Mouse (Mus musculus) liver, postnatal 0 days (tissue): ENCODE measurements around the gene Fbxo44.

Source experiments
- CTCF ChIP-seq: sonication (generic); IDR thresholded peaks from 2 replicates; pipeline ENCODE4 v1.5.1; 2016; ENCODE audit warnings: antibody characterized with exemption, low read depth
- EP300 ChIP-seq: IDR thresholded peaks from 2 replicates; pipeline ENCODE4 v1.6.1; 2016; ENCODE audit warnings: antibody characterized with exemption, low read depth, mild to moderate bottlenecking

DNA sequence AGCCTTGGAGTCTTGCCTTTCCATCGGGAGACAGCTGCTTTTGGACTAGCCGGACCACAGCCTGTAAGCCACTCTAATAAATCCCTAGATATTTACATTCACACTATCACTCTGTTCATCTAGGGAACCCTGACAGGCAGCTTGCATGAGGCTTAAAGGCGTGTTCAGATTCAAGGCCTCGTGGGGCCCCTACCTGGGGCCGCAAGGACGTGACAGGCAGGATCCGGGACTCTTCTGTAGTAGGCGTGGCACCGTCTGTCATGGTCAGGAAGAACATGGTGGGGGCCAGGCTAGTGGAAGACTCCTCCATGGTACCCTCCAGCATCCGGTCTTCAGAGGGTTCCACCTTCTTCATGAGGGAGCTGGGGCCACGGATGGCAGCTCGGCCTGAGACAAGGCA is 47.8 kb downstream of the Fbxo44 start:
- TF ChIP-seq EP300 (no peak), CTCF (no peak)
